Mouse (Mus musculus) MEL (cell line): ENCODE measurements at regions not wholly inside any gene's neighbourhood (a gene's known extent, or its start where the extent isn't known, plus 50 kb on each side); places are given as distances from the start of the nearest gene placed in this dataset.

ENCODE experiments used
- CTCF ChIP-seq, 3 experiments: IDR thresholded peaks in 2 of 3; conservative IDR thresholded peaks in 1 of 3; 2 replicates each; pipeline ENCODE4 v1.5.1; 2011 to 2012; ENCODE audit warnings: low read length in 3 of 3, low read depth in 2 of 3, mild to moderate bottlenecking in 2 of 3, improper control_type of control experiment in 1 of 3, inconsistent platforms in 1 of 3, mixed read lengths in 1 of 3, moderate library complexity in 1 of 3; ENCODE audit not compliant: control insufficient read depth in 1 of 3, insufficient read depth in 1 of 3, poor library complexity in 1 of 3, severe bottlenecking in 1 of 3
- EP300 ChIP-seq, 2 experiments: IDR thresholded peaks; 2 replicates each; pipeline ENCODE4 v1.6.1; 2011; ENCODE audit warnings: improper control_type of control experiment in 2 of 2, low read length in 2 of 2, low read depth in 1 of 2, mild to moderate bottlenecking in 1 of 2
- GATA1 ChIP-seq: IDR thresholded peaks from 2 replicates; pipeline ENCODE4 v1.6.1; 2011; ENCODE audit warnings: low read depth, low read length, improper control_type of control experiment
- POLR2A ChIP-seq, 2 experiments: IDR thresholded peaks; 2 replicates each; pipeline ENCODE4 v1.6.1; 2011 to 2012; ENCODE audit warnings: low read length in 2 of 2, mild to moderate bottlenecking in 2 of 2, control low read depth in 1 of 2, improper control_type of control experiment in 1 of 2, low read depth in 1 of 2, moderate library complexity in 1 of 2; ENCODE audit not compliant: control insufficient read depth in 1 of 2, insufficient read depth in 1 of 2, poor library complexity in 1 of 2
- TBP ChIP-seq: IDR thresholded peaks from 2 replicates; pipeline ENCODE4 v1.8.0; 2011; ENCODE audit warnings: low read depth, low read length, improper control_type of control experiment

GRCm38 (mm10) chr9:23969736-23970135 lies 128.1 kb upstream of the Npsr1 start:
- TF ChIP-seq TBP (no peak), EP300 (IDR thresholded peaks at IDR 0.05; ENCODE audit: low read depth in 1 of 2, low read length in 2 of 2) (no peak), POLR2A (IDR thresholded peaks at IDR 0.05; ENCODE audit: control insufficient read depth in 1 of 2, insufficient read depth in 1 of 2, low read depth in 1 of 2, low read length in 2 of 2, poor library complexity in 1 of 2) (no peak), CTCF (IDR thresholded peaks at IDR 0.05 in 2 of 3, conservative IDR thresholded peaks at IDR 0.05 in 1 of 3; ENCODE audit: control insufficient read depth in 1 of 3, insufficient read depth in 1 of 3, low read depth in 2 of 3, low read length in 3 of 3, poor library complexity in 1 of 3, severe bottlenecking in 1 of 3) (no peak), GATA1 (no peak)
